Mouse (Mus musculus) embryonic facial prominence, embryonic 11.5 days (tissue): ENCODE data around the gene Tef. TPM values are rescaled to one million over a fixed set of nuclear protein-coding genes. Genes with fewer than 3 reads are reported as not detected.
A peak's percentile ranks its signal among the peaks of the same experiment; 100 is the strongest.

Source experiments
- ATAC-seq: fragments of 200-750 bp; cut with Nextera tagmentation; replicated peaks from 2 replicates; pipeline ENCODE4 v1.8.0; 2017; ENCODE audit warnings: low read depth; ENCODE audit not compliant: insufficient number of reproducible peaks, low FRiP score, low TSS enrichment
- DNase-seq: peaks from one replicate; pipeline ENCODE4 v3.0.0-alpha.2; 2015; ENCODE audit warnings: low spot score
- H3K27ac ChIP-seq: fragments of 300-500 bp; sonication (generic); replicated peaks from 2 replicates; pipeline ENCODE4 v1.5.1; 2014; ENCODE audit warnings: mild to moderate bottlenecking, low read depth, low read length, control low read depth
- H3K27me3 ChIP-seq: fragments of 300-500 bp; sonication (generic); 2 replicates; pipeline ENCODE4 v1.6.1; 2014; ENCODE audit warnings: mild to moderate bottlenecking, low read length, moderate library complexity, mixed read lengths; ENCODE audit not compliant: control insufficient read depth, insufficient read depth
- H3K36me3 ChIP-seq: fragments of 300-500 bp; sonication (generic); replicated peaks from 2 replicates; pipeline ENCODE4 v1.6.1; 2014; ENCODE audit warnings: low read depth, mild to moderate bottlenecking, low read length, moderate library complexity, mixed read lengths; ENCODE audit not compliant: control insufficient read depth, insufficient read depth
- H3K4me1 ChIP-seq: fragments of 300-500 bp; sonication (generic); 2 replicates; pipeline ENCODE4 v1.6.1; 2014; ENCODE audit warnings: low read length, mixed read lengths; ENCODE audit not compliant: control insufficient read depth, insufficient read depth
- H3K4me2 ChIP-seq: fragments of 300-500 bp; sonication (generic); 2 replicates; pipeline ENCODE4 v1.6.1; 2014; ENCODE audit warnings: low read depth, mild to moderate bottlenecking, control low read depth, low read length, moderate library complexity
- H3K4me3 ChIP-seq: fragments of 300-500 bp; sonication (generic); 2 replicates; pipeline ENCODE4 v1.5.1; 2014; ENCODE audit warnings: low read depth, low read length, control low read depth
- H3K9ac ChIP-seq: fragments of 300-500 bp; sonication (generic); replicated peaks from 2 replicates; pipeline ENCODE4 v1.6.1; 2014; ENCODE audit warnings: mild to moderate bottlenecking, control low read depth, low read length
- H3K9me3 ChIP-seq: fragments of 300-500 bp; sonication (generic); replicated peaks from 2 replicates; pipeline ENCODE4 v1.6.1; 2016; ENCODE audit warnings: mild to moderate bottlenecking, low read length, inconsistent platforms, mixed read lengths; ENCODE audit not compliant: control insufficient read depth
- WGBS: fragments of 180-500 bp; shearing (Covaris S2); extraction: QIAGEN DNeasy Blood & Tissue Kit; methylation state at CpG from one replicate; pipeline ENCODE4 v1.1.7; 2014; 5-methylcytosine and 5-hydroxymethylcytosine counted together
- polyA plus RNA-seq: library from polyadenylated mRNA; unstranded; fragments of >200 nt; fragmentation: Nextera tagmentation; extraction: Ambion mirVana; gene quantifications from 2 replicates; pipeline ENCODE4 v1.2.1, GENCODE M21; 2014

The Tef gene
- polyA plus RNA-seq, 1 experiment from 2014 or later, result 11.4 TPM

DNA sequence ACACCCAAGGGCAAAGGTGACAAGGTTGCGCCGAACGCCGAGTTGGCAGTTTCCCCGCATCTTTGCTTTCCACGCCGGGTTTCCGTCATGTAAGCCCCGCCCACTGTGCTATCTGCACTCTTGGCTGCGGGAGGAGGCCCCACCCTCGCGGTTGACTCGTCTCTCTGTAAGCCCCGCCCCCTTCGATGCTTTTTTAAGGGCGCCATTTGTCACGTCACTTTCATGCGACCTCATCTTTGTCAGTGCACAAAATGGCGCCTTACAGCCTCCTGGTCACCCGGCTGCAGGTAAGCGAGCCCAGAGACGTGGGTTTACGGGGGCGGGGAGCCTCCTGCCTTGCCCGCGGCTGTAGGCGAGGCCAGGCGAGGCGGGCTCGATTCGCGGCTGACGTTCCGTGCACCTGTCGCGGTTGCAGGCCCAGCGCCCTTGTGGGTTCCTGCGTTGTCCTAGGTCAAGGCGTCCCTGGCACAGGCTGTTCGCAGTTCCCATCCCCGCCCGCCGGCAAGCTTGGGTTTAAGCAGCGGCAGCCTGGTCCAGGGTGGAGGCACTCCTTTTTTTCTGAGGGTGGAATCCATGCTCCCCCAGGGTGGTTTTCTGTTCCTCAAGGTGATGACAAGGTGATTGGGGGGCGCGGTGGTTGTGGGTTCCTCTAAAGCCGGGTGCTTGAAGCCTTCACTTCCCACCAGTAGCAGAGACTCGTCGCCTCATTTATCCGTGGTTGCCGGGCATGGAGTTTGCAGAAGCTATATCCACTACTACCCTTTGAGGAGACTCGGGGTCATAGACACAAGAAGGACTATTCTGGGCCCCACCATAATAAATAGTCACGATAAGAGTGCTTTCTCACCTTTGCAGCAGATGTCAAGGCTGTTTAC is 70.3 kb downstream of the Tef start, which contains the start of gene Aco2:
Aco2 (plus strand) TSS at position 48 of the 875 bp plus-strand sequence.
- Histone ChIP-seq H3K27me3 (no peaks in the 10 kb centered on the region), H3K4me1 (0 out of 2 replicates have a peak, but pooled peaks cover 2% of the 10 kb centered on the region), H3K36me3 (peaks cover 13% of the 10 kb centered on the region), H3K4me2 (peak within 1 kb of the TSS; percentile 80), H3K9ac (peak within 1 kb of the TSS; percentile 72), H3K4me3 (peak within 1 kb of the TSS; percentile 75), H3K27ac (peak within 1 kb of the TSS; percentile 84), H3K9me3 (no peaks in the 10 kb centered on the region)
- DNase-seq (peak; percentile 100), ATAC-seq (peak; percentile 74)
- under 1% methylated on average over 53 of the region's 53 CpGs for WGBS

Other genes with a start within 250 kb of the Tef start
- gene Ep300, start 217.1 kb upstream of the Tef start, polyA plus RNA-seq, result 24.5 and 25.0 TPM in 2 replicates
- 21.3 and 21.7 TPM in 2 replicates for gene L3mbtl2, start 138.5 kb upstream of the Tef start, polyA plus RNA-seq
- 2.6 and 3.0 TPM in 2 replicates for gene Chadl, start 105.1 kb upstream of the Tef start, polyA plus RNA-seq
- 39.2 and 42.2 TPM in 2 replicates for gene Zc3h7b, start 57.4 kb upstream of the Tef start, polyA plus RNA-seq
- 121 and 126 TPM in 2 replicates for gene Rangap1, start 56.9 kb upstream of the Tef start, polyA plus RNA-seq
- gene Tob2, start 56.4 kb downstream of the Tef start, polyA plus RNA-seq, result 10.7 and 11.1 TPM in 2 replicates
- 194 and 213 TPM in 2 replicates for gene Phf5a, start 69.5 kb downstream of the Tef start, polyA plus RNA-seq
- gene Aco2, start 69.9 kb downstream of the Tef start, polyA plus RNA-seq, result 144 and 153 TPM in 2 replicates
- gene Polr3h, start 123.8 kb downstream of the Tef start, polyA plus RNA-seq, result 60.3 and 63.5 TPM in 2 replicates
- gene Csdc2, start 134.3 kb downstream of the Tef start, polyA plus RNA-seq, result 5.5 and 8.4 TPM in 2 replicates
- 19.9 and 21.3 TPM in 2 replicates for gene Pmm1, start 158.5 kb downstream of the Tef start, polyA plus RNA-seq
- gene 1700029P11Rik, start 178.1 kb downstream of the Tef start, polyA plus RNA-seq, result not detected in 2 replicates
- gene Xrcc6, start 185.4 kb downstream of the Tef start, polyA plus RNA-seq, result 91.5 and 94.4 TPM in 2 replicates
- 26.9 and 31.6 TPM in 2 replicates for gene Desi1, start 231.4 kb downstream of the Tef start, polyA plus RNA-seq
- 342 and 357 TPM in 2 replicates for gene Snu13, start 245.2 kb downstream of the Tef start, polyA plus RNA-seq